Mouse (Mus musculus) liver, embryonic 14.5 days (tissue): ENCODE measurements at regions not wholly inside any gene's neighbourhood (a gene's known extent, or its start where the extent isn't known, plus 50 kb on each side); places are given as distances from the start of the nearest gene placed in this dataset.

Experiments used
- ATAC-seq: fragments of 200-750 bp; cut with Nextera tagmentation; 2 replicates; pipeline ENCODE4 v1.8.0; 2017; ENCODE audit warnings: moderate number of reproducible peaks, mild to moderate bottlenecking, moderate library complexity; ENCODE audit not compliant: insufficient read depth
- DNase-seq, 3 experiments: peaks; one replicate each; pipeline ENCODE4 v3.0.0-alpha.2; 2012 to 2013; ENCODE audit warnings: low read depth in 3 of 3, low spot score in 3 of 3
- H3K27ac ChIP-seq: fragments of 300-500 bp; sonication (generic); 2 replicates; pipeline ENCODE4 v1.5.1; 2014; ENCODE audit warnings: moderate library complexity, mild to moderate bottlenecking, control low read depth, inconsistent platforms
- H3K27me3 ChIP-seq: fragments of 300-500 bp; sonication (generic); 2 replicates; pipeline ENCODE4 v1.6.1; 2014; ENCODE audit warnings: mild to moderate bottlenecking, low read length, moderate library complexity; ENCODE audit not compliant: control insufficient read depth, insufficient read depth
- H3K36me3 ChIP-seq: fragments of 300-500 bp; sonication (generic); replicated peaks from 2 replicates; pipeline ENCODE4 v1.6.1; 2014; ENCODE audit warnings: low read depth; ENCODE audit not compliant: control insufficient read depth, insufficient read depth
- H3K4me1 ChIP-seq, 2 experiments: fragments of 200-500 bp in 1 of 2; fragments of 300-500 bp in 1 of 2; sonication (generic) in 1 of 2; replicated peaks; 2 replicates each; pipeline ENCODE4 v1.6.1; 2012 to 2014; ENCODE audit warnings: antibody characterized with exemption in 1 of 2, inconsistent platforms in 1 of 2, low read length in 1 of 2; ENCODE audit not compliant: control insufficient read depth in 2 of 2, insufficient read depth in 2 of 2
- H3K4me2 ChIP-seq: fragments of 300-500 bp; sonication (generic); 2 replicates; pipeline ENCODE4 v1.6.1; 2014; ENCODE audit warnings: low read depth, mild to moderate bottlenecking, control low read depth, moderate library complexity
- H3K4me3 ChIP-seq, 2 experiments: fragments of 200-500 bp in 1 of 2; fragments of 300-500 bp in 1 of 2; sonication (generic) in 1 of 2; 2 replicates each; pipeline ENCODE4 v1.5.1; 2012 to 2014; ENCODE audit warnings: low read depth in 2 of 2, low read length in 2 of 2, mild to moderate bottlenecking in 2 of 2, control low read depth in 1 of 2, inconsistent platforms in 1 of 2, moderate library complexity in 1 of 2; ENCODE audit not compliant: insufficient read depth in 1 of 2
- H3K9ac ChIP-seq: fragments of 300-500 bp; sonication (generic); replicated peaks from 2 replicates; pipeline ENCODE4 v1.6.1; 2014; ENCODE audit warnings: mild to moderate bottlenecking, control low read depth, moderate library complexity
- H3K9me3 ChIP-seq: fragments of 300-500 bp; sonication (generic); 2 replicates; pipeline ENCODE4 v1.6.1; 2016; ENCODE audit warnings: low read length, mixed read lengths; ENCODE audit not compliant: control insufficient read depth
- CTCF ChIP-seq: IDR thresholded peaks from 2 replicates; pipeline ENCODE4 v1.5.1; 2016; ENCODE audit warnings: antibody characterized with exemption, low read depth, control low read depth
- EP300 ChIP-seq: IDR thresholded peaks from 2 replicates; pipeline ENCODE4 v1.6.1; 2016; ENCODE audit warnings: antibody characterized with exemption, low read depth
- WGBS: fragments of 180-500 bp; shearing (Covaris S2); extraction: QIAGEN DNeasy Blood & Tissue Kit; methylation state at CpG from one replicate; pipeline ENCODE4 v1.1.7; 2014; ENCODE audit not compliant: insufficient replicate concordance; 5-methylcytosine and 5-hydroxymethylcytosine counted together

GRCm38 (mm10) chr13:26594313-26594712, 175.7 kb downstream of the Hdgfl1 start:
- H3K36me3 ChIP-seq: no peaks in the 10 kb centered on the region
- no peak overlapping the region for H3K27ac ChIP-seq
- no peaks in the 10 kb centered on the region for H3K4me1 ChIP-seq
- no peak overlapping the region for H3K4me3 ChIP-seq
- H3K9me3 ChIP-seq: no peaks in the 10 kb centered on the region
- DNase-seq (no peak), ATAC-seq (no peak)
- H3K4me2 ChIP-seq: no peak overlapping the region
- H3K9ac ChIP-seq: no peak overlapping the region
- H3K27me3 ChIP-seq: no peaks in the 10 kb centered on the region
- TF ChIP-seq CTCF: no peak
- no peak for TF ChIP-seq EP300

GRCm38 (mm10) chr13:26593750-26594149, 176.2 kb downstream of the Hdgfl1 start:
- DNase-seq (no peak), ATAC-seq (no peak)
- TF ChIP-seq EP300 (no peak), CTCF (no peak)
- Histone ChIP-seq H3K9me3 (no peaks in the 10 kb centered on the region), H3K4me3 (no peak overlapping the region), H3K4me2 (no peak overlapping the region), H3K27ac (no peak overlapping the region), H3K36me3 (no peaks in the 10 kb centered on the region), H3K9ac (no peak overlapping the region), H3K27me3 (no peaks in the 10 kb centered on the region), H3K4me1 (no peaks in the 10 kb centered on the region)
- 80% methylated on average over 1 of the region's 1 CpGs for WGBS

GRCm38 (mm10) chr13:26575890-26576543, 193.9 kb downstream of the Hdgfl1 start:
- H3K4me1 ChIP-seq: no peaks in the 10 kb centered on the region
- no peak overlapping the region for H3K4me3 ChIP-seq
- H3K27ac ChIP-seq: no peak overlapping the region
- H3K36me3 ChIP-seq: no peaks in the 10 kb centered on the region
- no peaks in the 10 kb centered on the region for H3K27me3 ChIP-seq
- ATAC-seq: no peak
- no peak overlapping the region for H3K9ac ChIP-seq
- WGBS: 42% methylated on average over 2 of the region's 2 CpGs
- H3K9me3 ChIP-seq: no peaks in the 10 kb centered on the region
- no peak overlapping the region for H3K4me2 ChIP-seq
- DNase-seq: no peak
- TF ChIP-seq EP300 (no peak), CTCF (no peak)

GRCm38 (mm10) chr13:26569422-26569821, 200.5 kb downstream of the Hdgfl1 start:
- 65% methylated on average over 4 of the region's 4 CpGs for WGBS

GRCm38 (mm10) chr13:26564941-26565862, 204.8 kb downstream of the Hdgfl1 start:
- DNase-seq (no peak), ATAC-seq (no peak)
- Histone ChIP-seq H3K4me1 (no peaks in the 10 kb centered on the region), H3K9me3 (no peaks in the 10 kb centered on the region), H3K36me3 (no peaks in the 10 kb centered on the region), H3K4me3 (no peak overlapping the region), H3K4me2 (no peak overlapping the region), H3K27ac (no peak overlapping the region), H3K9ac (no peak overlapping the region), H3K27me3 (no peaks in the 10 kb centered on the region)
- 54% methylated on average over 7 of the region's 7 CpGs for WGBS
- TF ChIP-seq EP300: no peak
- TF ChIP-seq CTCF: no peak

More at GRCm38 (mm10) chr13:26569422-26569821, 200.5 kb downstream of the Hdgfl1 start:
- TF ChIP-seq CTCF (no peak), EP300 (no peak)
- no peak for ATAC-seq
- H3K4me3 ChIP-seq: no peak overlapping the region
- no peak overlapping the region for H3K4me2 ChIP-seq
- H3K4me1 ChIP-seq: no peaks in the 10 kb centered on the region
- no peak overlapping the region for H3K9ac ChIP-seq
- H3K27ac ChIP-seq: no peak overlapping the region
- DNase-seq: no peak
- H3K36me3 ChIP-seq: no peaks in the 10 kb centered on the region
- H3K27me3 ChIP-seq: no peaks in the 10 kb centered on the region
- no peaks in the 10 kb centered on the region for H3K9me3 ChIP-seq
